Comparison of ENCODE assay signal across 9 mouse cellular contexts in genomic region chr8:103913927-103914640, GRCm38 (mm10).
A peak's percentile ranks its signal among the peaks of the same experiment; 100 is the strongest.
DNase-seq lines count a peak whose midpoint lies in the region; ATAC-seq and TF ChIP-seq lines count a peak whose summit lies in the region.
"Had no signal": no experiment of that assay in that cellular context is flagged by ENCODE, and none has a peak within 500 bp of the region (broad histone marks: within the 10 kb centered on the region; RNA-seq: fewer than 3 reads in every experiment).

No protein-coding gene starts in this region.

- no peak overlapping the region for H3K4me2 ChIP-seq in intestine, embryonic 15.5 days (replicated peaks)
- no peak overlapping the region for H3K4me2 ChIP-seq in limb, embryonic 14.5 days (replicated peaks; ENCODE audit: low read depth, low read length, severe bottlenecking)

- H3K4me3 ChIP-seq in ES-Bruce4 (ENCODE audit: low read depth, low read length), result no peak overlapping the region
- H3K4me3 ChIP-seq in embryonic fibroblast, embryonic 13.5 days (ENCODE audit: insufficient read depth, low read length), result no peak overlapping the region
- no peak overlapping the region for H3K4me3 ChIP-seq in intestine, embryonic 15.5 days (replicated peaks)
- H3K4me3 ChIP-seq in limb, embryonic 14.5 days (replicated peaks; ENCODE audit: low read length), result no peak overlapping the region

- H3K4me1 ChIP-seq in ES-Bruce4 (ENCODE audit: control insufficient read depth, insufficient read depth, low read length), result no peaks in the 10 kb centered on the region
- peaks cover 10% of the 10 kb centered on the region for H3K4me1 ChIP-seq in embryonic fibroblast, embryonic 13.5 days (ENCODE audit: control insufficient read depth, insufficient read depth, low read length)
- 0 out of 2 replicates have a peak, but pooled peaks cover 6% of the 10 kb centered on the region for H3K4me1 ChIP-seq in intestine, embryonic 15.5 days (replicated peaks)
- H3K4me1 ChIP-seq in limb, embryonic 14.5 days (ENCODE audit: control insufficient read depth, insufficient read depth, low read length), result peaks cover 19% of the 10 kb centered on the region

- peak; percentile 22 for TF ChIP-seq CTCF in ES-Bruce4 (IDR thresholded peaks at IDR 0.05; ENCODE audit: low read depth, low read length)
- TF ChIP-seq CTCF in embryonic fibroblast, embryonic 13.5 days (IDR thresholded peaks at IDR 0.05; ENCODE audit: borderline replicate concordance, insufficient read depth, low read length), result peak; percentile 39; the same call in 1 of the 2 replicates

- peak; percentile 69 for ATAC-seq in intestine, embryonic 15.5 days
- peak; percentile 57 for ATAC-seq in limb, embryonic 14.5 days (ENCODE audit: low FRiP score, low read depth)

- no peak for TF ChIP-seq POLR2A in ES-Bruce4 (IDR thresholded peaks at IDR 0.05; ENCODE audit: insufficient read depth, low read length)
- peak; percentile 17; the same call in 1 of the 2 replicates for TF ChIP-seq POLR2A in embryonic fibroblast, embryonic 13.5 days (IDR thresholded peaks at IDR 0.05; ENCODE audit: low read depth, low read length)
- no peak for TF ChIP-seq POLR2A in limb, embryonic 14.5 days (IDR thresholded peaks at IDR 0.05; ENCODE audit: borderline replicate concordance, extremely low read depth, insufficient read depth, insufficient read length)

- no peaks in the 10 kb centered on the region; the same call in 1 of the 2 replicates for H3K27me3 ChIP-seq in ES-Bruce4 (ENCODE audit: control insufficient read depth, insufficient read depth, low read length, poor library complexity, severe bottlenecking)
- H3K27me3 ChIP-seq in intestine, embryonic 15.5 days (replicated peaks), result no peaks in the 10 kb centered on the region
- no peaks in the 10 kb centered on the region for H3K27me3 ChIP-seq in limb, embryonic 14.5 days (ENCODE audit: control insufficient read depth, insufficient read depth, low read length)

- no peaks in the 10 kb centered on the region for H3K9me3 ChIP-seq in ES-Bruce4 (replicated peaks; ENCODE audit: control insufficient read depth, insufficient read depth, low read length, poor library complexity, severe bottlenecking)
- H3K9me3 ChIP-seq in intestine, embryonic 15.5 days, result no peaks in the 10 kb centered on the region
- no peaks in the 10 kb centered on the region for H3K9me3 ChIP-seq in limb, embryonic 14.5 days (ENCODE audit: control insufficient read depth, low read length)

- no peak overlapping the region for H3K27ac ChIP-seq in ES-Bruce4 (ENCODE audit: insufficient read depth, low read length)
- peak overlapping the region; percentile 97 for H3K27ac ChIP-seq in embryonic fibroblast, embryonic 13.5 days (ENCODE audit: insufficient read depth, low read length)
- peak overlapping the region; percentile 22 for H3K27ac ChIP-seq in intestine, embryonic 15.5 days
- H3K27ac ChIP-seq in limb, embryonic 14.5 days (replicated peaks; ENCODE audit: low read depth, low read length), result peak overlapping the region; percentile 67
- H3K27ac ChIP-seq: macrophage had no signal

- no peaks in the 10 kb centered on the region for H3K36me3 ChIP-seq in ES-Bruce4 (ENCODE audit: control insufficient read depth, insufficient read depth, low read length, poor library complexity, severe bottlenecking)
- H3K36me3 ChIP-seq in intestine, embryonic 15.5 days, result no peaks in the 10 kb centered on the region
- no peaks in the 10 kb centered on the region for H3K36me3 ChIP-seq in limb, embryonic 14.5 days (ENCODE audit: control insufficient read depth, insufficient read depth, low read length)

- DNase-seq in adrenal gland, adult 2 months, result peak; percentile 29
- no peak for DNase-seq in adrenal gland, postnatal 25 days
- DNase-seq in limb, embryonic 14.5 days (ENCODE audit: low spot score), result peak; percentile 35
- DNase-seq in right cerebral cortex, adult 18-20 months, result peak; percentile 34
- no peak for DNase-seq in thymus, adult 18-20 months

- H3K9ac ChIP-seq in ES-Bruce4 (ENCODE audit: low read depth, poor library complexity, severe bottlenecking), result no peak overlapping the region
- no peak overlapping the region for H3K9ac ChIP-seq in intestine, embryonic 15.5 days
- H3K9ac ChIP-seq in limb, embryonic 14.5 days (ENCODE audit: low read depth, low read length, severe bottlenecking), result no peak overlapping the region

- WGBS in intestine, embryonic 15.5 days, result 42% methylated on average over 6 of the region's 6 CpGs
- 23% methylated on average over 6 of the region's 6 CpGs for WGBS in limb, embryonic 14.5 days

- TF ChIP-seq EP300 in ES-Bruce4 (IDR thresholded peaks at IDR 0.05; ENCODE audit: insufficient read depth, low read depth, low read length), result no peak

Comparison
In these comparisons a context has a peak if more than half of its experiments do, and no peak if none do; other contexts are left out.
1. DNase-seq: peak in adrenal gland, adult 2 months (single experiment), limb, embryonic 14.5 days (single experiment) and right cerebral cortex, adult 18-20 months (single experiment); none in adrenal gland, postnatal 25 days (single experiment) and thymus, adult 18-20 months (0 of 2).